Comparison of ENCODE assay signal across 14 mouse cellular contexts in the genomic region with DNA sequence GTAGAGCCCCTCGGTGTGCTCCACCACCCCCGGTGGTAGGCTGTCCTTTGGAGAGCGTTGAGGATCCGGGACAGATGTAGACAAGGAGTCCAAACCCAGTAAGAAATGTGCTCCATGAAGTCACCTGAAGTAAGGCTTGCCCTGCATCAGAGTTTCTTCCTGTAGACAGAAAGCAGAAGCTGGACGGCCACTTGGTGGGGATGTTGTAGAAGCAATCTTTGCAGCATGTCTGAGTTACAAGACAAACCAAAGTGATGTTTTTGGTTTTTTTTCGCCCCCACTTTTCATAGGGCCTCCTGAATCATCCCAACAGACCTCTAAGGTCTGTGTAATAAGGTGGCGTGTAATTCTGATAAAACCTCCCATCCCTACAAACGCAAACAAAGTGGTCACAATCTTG. TPM values are rescaled to one million over a fixed set of nuclear protein-coding genes. Genes with fewer than 3 reads are reported as not detected.
DNase-seq lines count a peak whose midpoint lies in the region; ATAC-seq and TF ChIP-seq lines count a peak whose summit lies in the region.
"Had no signal": no experiment of that assay in that cellular context is flagged by ENCODE, and none has a peak within 500 bp of the region (broad histone marks: within the 10 kb centered on the region; RNA-seq: fewer than 3 reads in every experiment).

No protein-coding gene starts in this region.

- no peaks in the 10 kb centered on the region for H3K4me1 ChIP-seq in hindbrain, postnatal 0 days (ENCODE audit: insufficient read depth, low read length)
- H3K4me1 ChIP-seq in hindbrain, embryonic 13.5 days (replicated peaks) = no peaks in the 10 kb centered on the region
- H3K4me1 ChIP-seq in limb, embryonic 14.5 days (ENCODE audit: control insufficient read depth, insufficient read depth, low read length) = no peaks in the 10 kb centered on the region
- H3K4me1 ChIP-seq in limb, embryonic 10.5 days = no peaks in the 10 kb centered on the region
- H3K4me1 ChIP-seq: limb, embryonic 15.5 days had no signal

- H3K4me3 ChIP-seq in hindbrain, postnatal 0 days (ENCODE audit: low read length) = no peak overlapping the region
- no peak overlapping the region for H3K4me3 ChIP-seq in hindbrain, embryonic 13.5 days
- H3K4me3 ChIP-seq in limb, embryonic 14.5 days (replicated peaks; ENCODE audit: low read length) = no peak overlapping the region
- no peak overlapping the region for H3K4me3 ChIP-seq in limb, embryonic 10.5 days
- H3K4me3 ChIP-seq: limb, embryonic 15.5 days had no signal

- H3K9ac ChIP-seq in hindbrain, postnatal 0 days (replicated peaks; ENCODE audit: low read length) = no peak overlapping the region
- no peak overlapping the region for H3K9ac ChIP-seq in hindbrain, embryonic 13.5 days
- no peak overlapping the region for H3K9ac ChIP-seq in limb, embryonic 14.5 days (ENCODE audit: low read depth, low read length, severe bottlenecking)
- H3K9ac ChIP-seq: limb, embryonic 15.5 days had no signal

- 95% methylated on average over 8 of the region's 8 CpGs for WGBS in hindbrain, postnatal 0 days
- WGBS in hindbrain, embryonic 13.5 days = 97% methylated on average over 8 of the region's 8 CpGs
- 90% methylated on average over 8 of the region's 8 CpGs for WGBS in limb, embryonic 14.5 days
- WGBS in limb, embryonic 10.5 days = 92% methylated on average over 8 of the region's 8 CpGs

- H3K27ac ChIP-seq in hindbrain, postnatal 0 days = no peak overlapping the region
- no peak overlapping the region for H3K27ac ChIP-seq in hindbrain, embryonic 13.5 days
- H3K27ac ChIP-seq in limb, embryonic 14.5 days (replicated peaks; ENCODE audit: low read depth, low read length) = no peak overlapping the region
- no peak overlapping the region for H3K27ac ChIP-seq in limb, embryonic 10.5 days
- H3K27ac ChIP-seq: limb, embryonic 15.5 days had no signal

- 0 out of 2 replicates have a peak, but pooled peaks cover 6% of the 10 kb centered on the region for H3K36me3 ChIP-seq in hindbrain, postnatal 0 days (ENCODE audit: insufficient read depth, low read length)
- peaks cover 41% of the 10 kb centered on the region for H3K36me3 ChIP-seq in hindbrain, embryonic 13.5 days
- peaks cover 17% of the 10 kb centered on the region for H3K36me3 ChIP-seq in limb, embryonic 14.5 days (ENCODE audit: control insufficient read depth, insufficient read depth, low read length)
- H3K36me3 ChIP-seq in limb, embryonic 10.5 days = peaks cover 47% of the 10 kb centered on the region

- peak; percentile 70 for DNase-seq in hindbrain, postnatal 0 days (ENCODE audit: low spot score)
- DNase-seq in limb, embryonic 14.5 days (ENCODE audit: low spot score) = peak; percentile 60
- DNase-seq in limb, embryonic 10.5 days (ENCODE audit: low spot score) = no peak
- peak; percentile 48 for DNase-seq in testis, postnatal 10 days (ENCODE audit: low spot score)
- DNase-seq in testis, postnatal 14 days (ENCODE audit: low spot score) = no peak
- no peak for DNase-seq in urinary bladder, adult 18-20 months (ENCODE audit: low spot score in 2 of 2)
- DNase-seq: adrenal gland, postnatal 10 days; layer of hippocampus, adult 9-11 months; lung, adult 2 months; thymus, postnatal 4 days had no signal

- ATAC-seq in hindbrain, postnatal 0 days = no peak
- ATAC-seq in hindbrain, embryonic 13.5 days (ENCODE audit: low FRiP score) = no peak
- ATAC-seq in limb, embryonic 14.5 days (ENCODE audit: low FRiP score, low read depth) = no peak

- peak; percentile 64 for TF ChIP-seq CTCF in hindbrain, postnatal 0 days (IDR thresholded peaks at IDR 0.05; ENCODE audit: low read depth)

- no peaks in the 10 kb centered on the region for H3K27me3 ChIP-seq in hindbrain, postnatal 0 days (ENCODE audit: insufficient read depth, low read length)
- H3K27me3 ChIP-seq in hindbrain, embryonic 13.5 days = no peaks in the 10 kb centered on the region
- no peaks in the 10 kb centered on the region for H3K27me3 ChIP-seq in limb, embryonic 14.5 days (ENCODE audit: control insufficient read depth, insufficient read depth, low read length)
- no peaks in the 10 kb centered on the region for H3K27me3 ChIP-seq in limb, embryonic 10.5 days (ENCODE audit: low read depth, poor library complexity, severe bottlenecking)
- H3K27me3 ChIP-seq: limb, embryonic 15.5 days had no signal

- H3K4me2 ChIP-seq in hindbrain, postnatal 0 days (ENCODE audit: low read depth, low read length) = no peak overlapping the region
- H3K4me2 ChIP-seq in hindbrain, embryonic 13.5 days = no peak overlapping the region
- no peak overlapping the region for H3K4me2 ChIP-seq in limb, embryonic 14.5 days (replicated peaks; ENCODE audit: low read depth, low read length, severe bottlenecking)
- H3K4me2 ChIP-seq: limb, embryonic 15.5 days had no signal

- no peak for TF ChIP-seq POLR2A in limb, embryonic 14.5 days (IDR thresholded peaks at IDR 0.05; ENCODE audit: borderline replicate concordance, extremely low read depth, insufficient read depth, insufficient read length)

- no peaks in the 10 kb centered on the region for H3K9me3 ChIP-seq in hindbrain, postnatal 0 days (ENCODE audit: low read length)
- H3K9me3 ChIP-seq in hindbrain, embryonic 13.5 days = no peaks in the 10 kb centered on the region
- no peaks in the 10 kb centered on the region for H3K9me3 ChIP-seq in limb, embryonic 14.5 days (ENCODE audit: control insufficient read depth, low read length)
- H3K9me3 ChIP-seq in limb, embryonic 10.5 days (replicated peaks) = no peaks in the 10 kb centered on the region
- H3K9me3 ChIP-seq: limb, embryonic 15.5 days had no signal

RNA-seq across cellular contexts. Expression of a gene that starts 17.9 kb away (rescaled TPM):
- 7.4 and 12.5 TPM in 2 replicates for total RNA-seq in hindbrain, postnatal 0 days (2014; rRNA removed)
- 8.2 and 8.9 TPM in 2 replicates for polyA plus RNA-seq in hindbrain, postnatal 0 days (2015; fragmentation: Nextera tagmentation; extraction: Ambion mirVana)
- polyA plus RNA-seq in hindbrain, embryonic 13.5 days (2015; fragmentation: Nextera tagmentation; extraction: Ambion mirVana) = 11.2 and 11.5 TPM in 2 replicates
- polyA plus RNA-seq in limb, embryonic 14.5 days (2012; rRNA removed) = 13.0 and 13.5 TPM in 2 replicates
- 11.7 and 12.8 TPM in 2 replicates for polyA plus RNA-seq in limb, embryonic 14.5 days (2014; fragmentation: Nextera tagmentation; extraction: Ambion mirVana)
- 13.7 and 14.7 TPM in 2 replicates for polyA plus RNA-seq in limb, embryonic 10.5 days (2016; fragmentation: Nextera tagmentation; extraction: Ambion mirVana)

RNA-seq across cellular contexts. Expression of a gene that starts 17.9 kb away (rescaled TPM):
- 251 and 279 TPM in 2 replicates for total RNA-seq in hindbrain, postnatal 0 days (2014; rRNA removed)
- 416 and 423 TPM in 2 replicates for polyA plus RNA-seq in hindbrain, postnatal 0 days (2015; fragmentation: Nextera tagmentation; extraction: Ambion mirVana)
- 509 and 525 TPM in 2 replicates for polyA plus RNA-seq in hindbrain, embryonic 13.5 days (2015; fragmentation: Nextera tagmentation; extraction: Ambion mirVana)
- 254 and 328 TPM in 2 replicates for polyA plus RNA-seq in limb, embryonic 14.5 days (2012; rRNA removed)
- 505 and 509 TPM in 2 replicates for polyA plus RNA-seq in limb, embryonic 14.5 days (2014; fragmentation: Nextera tagmentation; extraction: Ambion mirVana)
- polyA plus RNA-seq in limb, embryonic 10.5 days (2016; fragmentation: Nextera tagmentation; extraction: Ambion mirVana) = 754 and 870 TPM in 2 replicates

RNA-seq across cellular contexts. Expression of a gene that starts 54.3 kb away (rescaled TPM):
- total RNA-seq in hindbrain, postnatal 0 days (2014; rRNA removed) = 15.2 and 21.2 TPM in 2 replicates
- polyA plus RNA-seq in hindbrain, postnatal 0 days (2015; fragmentation: Nextera tagmentation; extraction: Ambion mirVana) = 22.7 and 24.9 TPM in 2 replicates
- 5.9 and 6.1 TPM in 2 replicates for polyA plus RNA-seq in hindbrain, embryonic 13.5 days (2015; fragmentation: Nextera tagmentation; extraction: Ambion mirVana)
- 2.3 and 3.0 TPM in 2 replicates for polyA plus RNA-seq in limb, embryonic 14.5 days (2012; rRNA removed)
- 2.2 and 4.0 TPM in 2 replicates for polyA plus RNA-seq in limb, embryonic 14.5 days (2014; fragmentation: Nextera tagmentation; extraction: Ambion mirVana)
- polyA plus RNA-seq in limb, embryonic 10.5 days (2016; fragmentation: Nextera tagmentation; extraction: Ambion mirVana) = 0.98 and 2.0 TPM in 2 replicates
- total RNA-seq: common myeloid progenitor, adult 5-6 weeks; megakaryocyte-erythroid progenitor cell, adult 5-6 weeks had no signal

Comparison
In these comparisons a context has a peak if more than half of its experiments do, and no peak if none do; other contexts are left out.
1. DNase-seq: peak in hindbrain, postnatal 0 days (single experiment), limb, embryonic 14.5 days (single experiment) and testis, postnatal 10 days (single experiment); none in limb, embryonic 10.5 days (single experiment), testis, postnatal 14 days (single experiment) and urinary bladder, adult 18-20 months (0 of 2).